Mouse (Mus musculus): Measurements from ENCODE around the gene Trappc1.

Trappc1 gene

DNA sequence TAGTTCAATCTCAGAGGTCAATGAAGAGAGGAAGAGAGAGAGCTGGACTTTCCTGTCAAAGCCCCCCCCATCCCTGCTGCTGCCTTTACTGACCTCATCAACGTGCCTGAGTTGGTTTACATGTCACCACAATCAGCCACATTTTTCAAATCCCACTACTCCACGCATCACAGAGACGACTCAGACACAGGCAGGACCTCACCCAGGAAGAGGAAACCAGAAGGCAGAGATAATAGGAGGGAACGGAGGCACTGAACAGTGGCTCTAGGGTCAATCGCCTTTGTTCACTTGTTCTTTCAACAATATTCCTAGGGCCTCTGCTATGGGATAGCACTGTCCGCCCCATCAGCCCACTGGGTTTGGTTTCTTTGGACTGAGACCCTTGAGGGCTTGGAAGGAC is 3.9 kb downstream of the Trappc1 start:
- DNase-seq (ENCODE audit: inconsistent age in 2 of 2, low spot score in 1 of 2), result peak in 1 of 2 experiments; percentile 28

GRCm38 (mm10) chr11:69328517-69328916 is 4.7 kb downstream of the Trappc1 start:
- DNase-seq (ENCODE audit: inconsistent age in 2 of 2, low spot score in 1 of 2), result peak in 1 of 2 experiments; percentile 22

DNA sequence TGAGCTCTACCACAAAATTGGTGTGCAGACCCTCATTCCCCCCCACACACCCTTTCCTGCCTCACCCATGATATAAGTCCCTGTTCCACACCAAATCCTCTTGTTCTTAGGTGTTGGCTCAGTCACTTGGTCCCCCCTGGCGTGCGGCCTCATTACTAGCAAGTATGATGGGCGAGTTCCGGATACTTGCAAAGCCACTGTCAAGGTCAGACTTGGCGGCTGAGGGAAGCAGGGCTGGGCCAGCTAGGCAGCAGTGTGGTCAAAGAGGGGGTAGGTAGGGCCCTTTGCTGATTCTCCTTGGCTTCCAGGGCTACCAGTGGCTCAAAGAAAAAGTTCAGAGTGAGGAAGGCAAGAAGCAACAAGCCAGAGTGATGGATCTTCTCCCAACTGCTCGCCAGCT is 7.4 kb downstream of the Trappc1 start:
- DNase-seq (ENCODE audit: inconsistent age in 2 of 2, low spot score in 1 of 2), result peak; percentile 66 to 79

GRCm38 (mm10) chr11:69331929-69332405 is 8.2 kb downstream of the Trappc1 start:
- peak; percentile 79 to 94 for DNase-seq (ENCODE audit: inconsistent age in 2 of 2, low spot score in 1 of 2)

- DNase-seq (ENCODE audit: inconsistent age in 2 of 2, low spot score in 1 of 2), result peak in 1 of 2 experiments; percentile 28
Measured at GRCm38 (mm10) chr11:69332713-69333253, 9.0 kb downstream of the Trappc1 start.

DNA sequence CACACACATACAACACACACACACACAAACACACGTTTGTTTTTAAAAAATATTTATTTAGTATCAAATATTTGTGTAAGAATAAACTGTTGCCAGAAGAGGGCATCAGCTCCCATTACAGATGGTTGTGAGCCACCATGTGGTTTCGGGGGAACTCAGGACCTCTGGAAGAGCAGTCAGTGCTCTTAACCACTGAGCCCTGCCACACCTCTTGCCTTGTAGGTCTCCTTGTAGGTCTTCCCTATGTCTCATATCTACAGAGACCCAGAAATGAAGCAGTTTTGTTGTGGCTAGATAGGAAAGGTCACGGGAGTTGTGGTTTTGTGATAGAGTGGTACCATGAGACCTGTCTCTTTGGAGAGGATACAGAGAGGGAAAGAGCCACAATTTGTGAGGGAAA is 10.1 kb downstream of the Trappc1 start:
- DNase-seq (ENCODE audit: inconsistent age in 2 of 2, low spot score in 1 of 2), result peak in 1 of 2 experiments; percentile 62

- peak in 1 of 2 experiments; percentile 56 for DNase-seq (ENCODE audit: inconsistent age in 2 of 2, low spot score in 1 of 2)
Measured at GRCm38 (mm10) chr11:69334796-69335195, 11.0 kb downstream of the Trappc1 start.

- peak; percentile 81 to 91 for DNase-seq (ENCODE audit: inconsistent age in 2 of 2, low spot score in 1 of 2)
Measured at GRCm38 (mm10) chr11:69340161-69341131, 16.7 kb downstream of the Trappc1 start, which contains the start of gene Rnf227. TSS of gene Rnf227 (plus strand) at chr11:69340461.

- DNase-seq (ENCODE audit: inconsistent age in 2 of 2, low spot score in 1 of 2), result no peak
Measured at GRCm38 (mm10) chr11:69346441-69346840, 22.7 kb downstream of the Trappc1 start.

DNA sequence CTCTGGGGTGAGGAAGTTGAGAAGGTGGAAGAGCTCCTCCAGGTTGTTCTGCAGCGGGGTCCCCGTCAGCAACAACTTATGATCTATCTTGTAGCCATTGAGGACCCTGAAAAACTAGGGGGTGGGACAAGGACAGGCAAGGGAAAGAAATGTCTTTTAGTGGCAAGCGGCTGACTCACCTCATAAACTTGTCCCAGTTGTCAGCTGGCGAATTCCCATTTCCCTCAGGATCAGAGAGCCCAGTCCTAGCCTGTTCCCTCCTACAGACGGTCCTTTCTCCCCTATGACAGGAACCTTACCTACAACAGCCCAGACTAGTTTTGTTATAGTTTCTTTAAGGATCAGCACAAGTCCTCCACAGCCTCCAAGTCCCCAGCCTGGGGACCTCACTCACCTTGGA is 32.8 kb downstream of the Trappc1 start:
- no peak for DNase-seq (ENCODE audit: inconsistent age in 2 of 2, low spot score in 1 of 2)

DNA sequence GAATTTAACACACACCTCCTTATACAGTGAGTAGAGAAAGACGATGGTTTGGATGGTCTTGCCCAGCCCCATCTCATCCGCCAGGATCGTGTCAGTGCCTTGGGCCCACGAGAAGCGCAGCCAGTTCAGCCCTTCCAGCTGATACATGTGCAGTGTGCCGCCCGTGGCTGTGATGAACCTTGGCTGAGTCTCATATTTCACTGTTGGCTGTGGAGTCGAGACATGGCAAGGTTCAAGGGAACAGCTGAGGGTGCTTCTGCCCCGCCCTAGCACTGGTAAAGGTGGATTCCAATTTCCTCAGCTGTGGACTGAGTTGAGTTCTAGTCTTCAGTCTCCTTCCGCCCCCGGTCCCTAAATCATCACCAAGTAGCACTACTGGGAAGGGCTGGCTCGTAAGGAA is 33.9 kb downstream of the Trappc1 start:
- no peak for DNase-seq (ENCODE audit: inconsistent age in 2 of 2, low spot score in 1 of 2)

- no peak for DNase-seq (ENCODE audit: inconsistent age in 2 of 2, low spot score in 1 of 2)
Measured at GRCm38 (mm10) chr11:69362021-69362420, 38.2 kb downstream of the Trappc1 start.

- no peak for DNase-seq (ENCODE audit: inconsistent age in 2 of 2, low spot score in 1 of 2)
Measured at GRCm38 (mm10) chr11:69362479-69362878, 38.7 kb downstream of the Trappc1 start.

- DNase-seq (ENCODE audit: inconsistent age in 2 of 2, low spot score in 1 of 2), result no peak
Measured at GRCm38 (mm10) chr11:69364376-69364775, 40.6 kb downstream of the Trappc1 start.

- peak; percentile 96 to 98 for DNase-seq (ENCODE audit: inconsistent age in 2 of 2, low spot score in 1 of 2)
Measured at GRCm38 (mm10) chr11:69364910-69365309, 41.1 kb downstream of the Trappc1 start.

DNA sequence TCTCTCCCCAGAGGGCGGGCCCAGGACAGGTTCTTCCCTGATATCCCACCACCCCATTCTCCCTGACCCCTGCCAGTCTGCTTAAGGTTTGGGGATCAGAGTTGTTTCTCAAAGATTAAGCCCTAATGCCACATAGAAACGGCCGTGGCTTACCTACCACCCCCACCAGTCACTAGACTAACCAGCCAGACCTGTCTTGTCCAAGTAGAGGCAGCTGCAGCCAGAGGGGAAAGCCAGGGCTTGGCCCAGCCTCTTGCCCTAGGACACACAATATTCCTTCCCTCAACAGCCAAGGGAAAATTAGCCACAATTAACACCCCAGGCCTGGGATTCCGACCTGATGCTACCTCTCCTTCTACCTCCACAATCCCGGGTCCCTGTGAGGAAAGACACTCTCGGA is 41.9 kb downstream of the Trappc1 start:
- DNase-seq (ENCODE audit: inconsistent age in 2 of 2, low spot score in 1 of 2), result no peak

- peak; percentile 97 to 98 for DNase-seq (ENCODE audit: inconsistent age in 2 of 2, low spot score in 1 of 2)
Measured at GRCm38 (mm10) chr11:69366157-69366854, 42.5 kb downstream of the Trappc1 start.

GRCm38 (mm10) chr11:69366855-69367615 is 43.3 kb downstream of the Trappc1 start:
- peak; percentile 49 to 86 for DNase-seq (ENCODE audit: inconsistent age in 2 of 2, low spot score in 1 of 2)

DNA sequence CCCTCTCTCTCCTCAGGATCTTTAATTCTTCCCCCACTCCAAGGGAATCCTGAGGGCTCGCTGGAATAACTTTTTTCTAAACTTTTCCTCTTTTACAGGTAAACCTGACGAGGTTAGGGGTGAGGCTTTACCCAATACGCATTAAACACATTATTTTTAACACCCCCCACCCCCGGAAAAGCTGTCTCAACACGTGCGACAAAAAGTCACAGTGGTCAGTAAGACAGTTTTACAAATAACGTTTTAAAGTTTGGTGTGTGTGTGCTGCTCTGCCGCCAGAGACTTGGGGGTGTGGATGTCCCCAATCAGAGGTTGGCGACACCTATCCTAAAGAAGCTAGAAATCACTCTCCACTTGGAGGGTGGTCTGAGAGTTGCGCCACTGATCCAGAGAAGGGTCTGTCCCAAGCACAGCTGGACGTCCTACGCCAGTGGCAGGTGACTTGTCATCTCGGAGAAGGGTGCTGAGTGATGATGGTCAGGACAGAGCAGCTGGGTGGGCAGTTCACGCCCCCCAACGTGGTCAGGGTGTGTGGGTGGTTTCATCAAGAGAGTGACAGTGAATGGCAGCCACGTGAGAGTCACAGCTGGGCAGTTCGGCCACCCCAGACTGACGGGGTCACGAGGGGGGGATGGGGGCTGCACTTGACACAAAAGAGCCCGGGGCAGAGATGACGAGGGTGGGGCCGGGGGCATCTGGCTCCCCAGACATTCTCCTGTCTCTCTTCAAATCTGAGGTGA is 44.0 kb downstream of the Trappc1 start:
- peak; percentile 58 to 79 for DNase-seq (ENCODE audit: inconsistent age in 2 of 2, low spot score in 1 of 2)
